Mouse (Mus musculus) large intestine, adult 2 months (tissue): ENCODE data around the gene Higd1c. TPM values are rescaled to one million over a fixed set of nuclear protein-coding genes. Genes with fewer than 3 reads are reported as not detected.
"Not testable (repeated sequence)": the region's sequence is repeated elsewhere in the genome, so short reads cannot be mapped to it uniquely, and the experiment has no call there.

ENCODE experiments used
- DNase-seq: peaks from one replicate; pipeline ENCODE4 v3.0.0-alpha.2; 2012; ENCODE audit warnings: low read depth, low spot score
- WGBS: fragments of 180-500 bp; shearing (Covaris S2); methylation state at CpG from one replicate; pipeline ENCODE4 v1.1.7; 2018; 5-methylcytosine and 5-hydroxymethylcytosine counted together
- polyA plus RNA-seq: library from polyadenylated mRNA; depleted of rRNA; stranded (reverse); fragments of >200 nt; gene quantifications from 2 replicates; pipeline ENCODE4 v1.2.3, GENCODE M21; 2012

The Higd1c gene
- polyA plus RNA-seq, 1 experiment: not detected

DNA sequence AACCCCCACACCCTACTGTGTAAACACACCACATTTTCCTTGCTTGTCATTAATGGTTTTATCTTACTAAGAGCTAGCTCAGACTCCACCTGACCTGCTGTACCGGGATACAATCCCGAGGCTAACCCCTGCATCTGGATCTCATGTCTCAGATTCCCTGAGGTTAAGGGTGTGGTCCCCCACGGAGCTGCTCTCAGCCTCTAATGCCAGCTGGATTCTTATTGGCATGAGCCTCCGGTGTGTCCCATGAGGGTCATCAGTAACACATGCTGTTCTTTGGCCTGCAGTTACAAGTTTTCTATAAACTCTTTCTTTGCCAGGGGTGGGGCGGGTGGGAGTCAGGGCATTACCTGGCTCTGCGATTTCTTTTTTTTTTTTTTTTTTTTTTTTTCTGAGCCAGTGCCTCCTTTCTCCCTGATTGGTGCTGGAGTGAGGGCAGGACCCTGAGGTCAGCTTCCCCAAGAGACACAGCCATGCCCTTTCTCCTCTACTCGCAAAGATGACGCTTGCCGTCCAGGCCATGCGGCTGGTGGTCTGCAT lies 11.6 kb upstream of the Higd1c start, which contains the start of the genes Methig1 and Mettl7a2:
TSS of gene Methig1 (plus strand) at position 439 of the 540 bp plus-strand sequence.
TSS of gene Mettl7a2 (plus strand) at position 490 of the 540 bp plus-strand sequence.
- no peak for DNase-seq
- 49% methylated on average over 10 of the region's 10 CpGs for WGBS

- 94% methylated on average over 22 of the region's 22 CpGs for WGBS
- DNase-seq: not testable (repeated sequence)
Measured at GRCm38 (mm10) chr15:100353399-100353798, 10.9 kb upstream of the Higd1c start.

DNA sequence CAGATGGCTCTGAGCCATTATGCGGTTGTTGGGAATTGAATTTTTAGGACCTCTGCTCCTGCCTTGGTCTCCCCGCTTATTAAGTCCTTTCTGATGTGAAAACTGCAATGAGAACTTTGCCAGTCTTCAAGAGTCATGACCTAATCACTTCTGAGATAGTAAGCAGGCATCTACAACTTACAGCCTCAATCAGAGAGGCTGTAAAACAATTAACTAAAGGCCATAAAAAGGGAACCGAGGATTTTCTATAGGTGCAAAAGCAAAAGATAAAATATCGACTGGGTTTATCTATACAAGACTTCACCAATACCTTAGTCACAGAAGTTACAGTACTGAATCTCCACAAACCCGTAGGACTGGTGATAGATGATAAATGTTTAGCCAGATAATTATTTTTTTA lies 8.5 kb upstream of the Higd1c start:
- WGBS: 27% methylated on average over 5 of the region's 5 CpGs
- DNase-seq: no peak

DNA sequence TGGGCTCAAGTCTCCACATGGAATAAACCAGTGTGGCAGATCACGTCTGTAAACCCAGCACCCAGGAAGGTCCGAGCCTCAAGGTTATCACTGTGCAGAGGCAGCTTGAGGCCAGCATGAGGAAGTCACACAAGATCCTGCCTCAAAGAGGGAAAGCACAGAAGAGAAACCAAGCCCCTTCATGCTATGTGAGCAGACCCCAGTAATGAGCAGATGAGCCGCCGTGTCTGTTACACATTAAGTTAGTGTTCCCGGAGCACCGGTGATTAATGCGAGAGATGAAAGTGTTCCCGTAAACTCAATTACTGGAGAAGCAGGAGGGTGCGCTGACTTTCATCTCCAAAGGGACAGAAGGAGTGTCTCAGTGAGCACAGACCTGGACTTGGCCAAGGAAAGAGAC lies 1.6 kb downstream of the Higd1c start:
- not testable (repeated sequence) for DNase-seq
- WGBS: 60% methylated on average over 9 of the region's 9 CpGs

DNA sequence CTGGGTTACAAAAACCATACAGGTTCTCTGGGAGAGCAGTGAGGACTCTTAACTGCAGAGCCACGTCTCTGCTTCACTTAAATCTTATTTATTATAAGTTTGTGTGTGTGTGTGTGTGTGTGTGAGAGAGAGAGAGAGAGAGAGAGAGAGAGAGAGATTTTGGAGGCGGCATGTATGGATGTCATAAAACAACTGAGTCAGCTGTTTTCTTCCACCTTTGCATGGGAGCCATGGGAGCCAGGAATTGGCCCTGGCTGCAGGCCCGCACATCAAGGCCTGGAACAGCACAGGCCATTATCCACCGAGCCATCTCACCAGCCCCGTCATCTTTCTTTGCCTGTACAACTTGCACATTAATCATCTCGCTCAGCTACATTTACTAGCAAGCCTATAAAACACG lies 2.8 kb downstream of the Higd1c start:
- WGBS: 42% methylated on average over 7 of the region's 7 CpGs
- no peak for DNase-seq

DNA sequence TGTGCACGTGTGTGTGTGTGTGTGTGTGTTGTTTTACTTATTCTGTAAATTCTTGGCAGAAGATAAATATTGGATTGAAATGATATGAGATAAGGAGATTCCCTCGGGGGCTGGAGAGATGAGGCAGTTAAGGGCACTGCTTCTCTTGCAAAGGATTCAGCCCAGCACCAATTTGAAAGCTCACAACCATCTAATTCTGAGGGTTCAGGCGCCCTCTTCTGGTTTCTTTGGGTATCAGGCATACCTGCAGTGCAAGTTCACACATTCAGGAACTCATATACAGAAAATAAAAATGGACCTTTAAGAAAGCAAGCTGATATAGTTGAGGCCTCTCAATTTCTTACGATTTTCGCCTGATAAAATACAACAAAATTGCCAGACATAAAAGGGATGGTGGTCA lies 10.7 kb downstream of the Higd1c start:
- no peak for DNase-seq
- WGBS: 44% methylated on average over 5 of the region's 5 CpGs

- not testable (repeated sequence) for DNase-seq
- 33% methylated on average over 4 of the region's 9 CpGs for WGBS
Measured at GRCm38 (mm10) chr15:100377847-100378505, 13.6 kb downstream of the Higd1c start.

DNA sequence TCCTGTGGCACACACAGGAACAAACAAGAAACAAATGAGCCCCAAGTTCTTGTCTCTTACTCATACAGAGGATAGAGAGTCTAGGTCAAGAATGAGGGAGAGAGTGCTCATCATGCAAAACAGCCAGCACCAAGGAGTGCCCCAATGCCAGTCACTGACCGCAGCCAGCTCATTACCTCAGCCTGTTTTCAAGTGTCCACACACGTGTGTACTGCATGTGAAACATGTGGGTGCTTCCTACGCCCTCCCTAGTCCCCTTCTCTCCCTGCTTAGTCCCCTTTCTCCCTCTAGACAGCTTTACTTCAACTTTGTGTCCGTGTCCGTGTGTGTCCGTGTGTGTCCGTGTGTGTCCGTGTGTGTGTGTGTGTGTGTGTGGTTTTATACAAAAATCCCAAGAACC lies 15.3 kb downstream of the Higd1c start:
- DNase-seq: no peak
- WGBS: 32% methylated on average over 8 of the region's 8 CpGs

DNA sequence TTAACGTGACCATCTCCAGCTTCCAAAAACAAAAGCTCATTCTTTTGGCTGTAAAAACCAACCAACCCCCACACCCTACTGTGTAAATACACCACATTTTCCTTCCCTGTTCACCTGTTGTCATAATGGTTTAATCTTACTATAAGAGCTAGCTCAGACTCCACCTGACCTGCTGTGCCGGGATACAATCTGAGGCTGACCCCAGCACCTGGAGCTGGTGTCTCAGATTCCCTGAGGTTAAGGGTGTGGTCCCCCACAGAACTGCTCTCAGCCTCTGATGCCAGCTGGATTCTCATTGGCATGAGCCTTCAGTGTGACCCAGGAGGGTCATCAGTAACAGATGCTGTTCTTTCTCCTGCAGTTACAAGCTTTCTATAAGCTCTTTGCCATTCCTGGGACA lies 15.8 kb downstream of the Higd1c start:
- WGBS: 19% methylated on average over 2 of the region's 2 CpGs
- no peak for DNase-seq

- no peak for DNase-seq
- 91% methylated on average over 9 of the region's 9 CpGs for WGBS
Measured at GRCm38 (mm10) chr15:100385705-100386104, 21.4 kb downstream of the Higd1c start.

DNA sequence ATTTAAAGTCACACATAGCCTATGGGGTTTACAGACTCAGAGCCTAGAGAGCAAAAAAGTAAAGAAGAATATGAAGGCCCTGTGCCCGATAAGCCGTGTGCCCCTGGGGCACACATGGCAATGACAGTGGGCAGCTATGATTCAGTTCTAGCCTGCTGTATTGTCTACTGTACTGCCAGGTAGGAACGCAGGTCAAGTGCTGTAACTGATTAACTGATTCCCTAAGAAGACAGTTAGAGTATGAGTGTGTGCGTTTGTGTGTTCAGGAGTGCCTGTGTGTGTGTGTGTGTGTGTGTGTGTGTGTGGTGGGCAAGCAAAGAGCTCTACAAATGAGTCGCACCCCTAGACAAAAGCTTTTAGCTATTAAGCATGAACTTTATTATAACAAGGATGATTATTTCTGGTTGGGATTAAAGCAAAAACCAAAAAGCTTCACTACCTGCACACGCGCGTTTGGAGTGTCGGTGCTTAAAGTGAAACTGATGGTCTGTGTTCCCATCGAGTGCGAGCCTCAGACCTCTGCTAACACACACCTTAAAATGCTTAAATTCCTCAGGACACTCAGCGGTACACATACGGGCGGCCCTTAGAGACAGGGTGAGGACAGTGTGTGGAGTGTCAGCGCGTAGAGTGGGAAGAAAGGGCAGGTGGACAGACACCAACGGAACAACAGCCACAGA lies 23.3 kb downstream of the Higd1c start:
- WGBS: 42% methylated on average over 17 of the region's 17 CpGs
- no peak for DNase-seq

- 66% methylated on average over 16 of the region's 16 CpGs for WGBS
- DNase-seq: no peak
Measured at GRCm38 (mm10) chr15:100388224-100388835, 24.0 kb downstream of the Higd1c start.

DNA sequence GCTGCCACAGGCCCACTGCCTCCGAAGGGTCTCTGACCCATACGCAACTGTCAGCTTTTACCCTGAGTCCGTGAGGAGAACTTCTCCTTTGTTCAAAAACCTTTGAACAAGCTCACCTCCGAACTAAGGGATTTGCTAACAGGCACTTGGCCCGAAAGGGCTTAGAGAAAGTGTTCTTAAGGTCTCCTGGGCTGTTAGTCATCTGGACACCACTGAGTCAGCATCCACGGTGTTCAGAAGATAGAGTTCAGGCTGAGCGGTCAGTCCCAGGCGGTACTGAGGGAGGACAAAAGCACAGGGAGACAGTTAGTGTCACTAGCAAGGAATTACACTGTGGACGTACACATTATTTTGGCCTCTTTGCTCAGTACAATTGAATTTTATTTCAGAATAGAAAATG lies 24.5 kb downstream of the Higd1c start:
- no peak for DNase-seq
- WGBS: 85% methylated on average over 9 of the region's 9 CpGs

DNA sequence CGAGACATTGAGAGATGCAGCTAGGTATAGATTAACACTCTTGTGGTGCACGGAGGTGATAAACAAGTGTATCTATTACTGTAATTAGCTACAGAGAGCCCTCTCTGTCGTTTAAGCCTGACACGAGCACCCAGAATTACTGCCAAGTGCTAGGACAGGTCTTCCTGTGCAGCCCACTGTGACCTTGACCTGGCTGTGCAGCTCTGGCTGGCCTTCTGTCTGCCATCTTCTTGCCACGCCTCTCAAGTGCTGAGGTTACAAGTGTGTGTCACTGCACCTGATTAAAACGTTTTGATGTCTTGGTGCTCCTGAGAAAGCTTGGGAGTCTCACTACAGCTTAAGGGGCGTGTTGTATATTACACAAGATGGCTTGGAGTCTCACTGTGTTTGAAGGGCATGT lies 26.7 kb downstream of the Higd1c start:
- WGBS: 68% methylated on average over 7 of the region's 7 CpGs
- no peak for DNase-seq

DNA sequence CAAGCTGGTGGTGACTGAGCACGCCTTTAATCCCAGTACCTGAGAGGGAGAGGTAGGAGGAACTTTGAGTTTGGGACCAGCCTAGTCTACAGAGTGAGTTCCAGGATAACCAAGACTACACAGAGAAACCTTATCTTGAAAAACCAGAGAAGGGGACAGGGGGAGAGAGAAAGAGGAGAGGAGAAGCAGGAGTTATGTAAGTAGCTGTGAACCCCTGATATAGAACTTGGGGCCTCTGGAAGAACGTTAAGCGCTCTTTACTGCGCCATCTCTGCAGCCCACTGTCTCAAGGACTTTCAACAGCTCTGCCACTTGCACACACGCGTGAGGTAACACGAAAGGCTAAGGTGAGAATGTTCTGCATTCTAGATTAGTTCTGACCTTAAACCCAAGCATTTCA lies 27.3 kb downstream of the Higd1c start:
- 89% methylated on average over 7 of the region's 7 CpGs for WGBS
- DNase-seq: no peak

DNA sequence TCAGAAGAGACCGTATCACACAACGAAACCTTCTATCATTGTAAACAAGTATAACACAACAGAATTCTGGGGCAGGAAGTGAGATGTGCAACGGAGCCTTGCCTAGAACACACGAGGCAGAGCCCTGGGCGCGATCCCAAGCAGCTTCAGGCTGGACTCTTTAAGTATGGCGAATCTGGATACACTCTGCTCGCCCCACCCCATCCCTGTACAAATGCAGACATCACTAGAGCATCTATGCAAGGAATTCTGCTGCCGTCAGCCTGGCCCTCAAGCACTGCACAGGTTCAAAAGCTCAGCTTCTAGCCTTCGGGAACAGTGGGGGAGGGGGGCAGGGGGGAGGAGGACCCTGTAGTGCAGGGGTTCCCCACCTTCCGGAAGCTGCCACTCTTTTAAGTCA lies 28.7 kb downstream of the Higd1c start:
- DNase-seq: no peak
- 81% methylated on average over 11 of the region's 11 CpGs for WGBS

DNA sequence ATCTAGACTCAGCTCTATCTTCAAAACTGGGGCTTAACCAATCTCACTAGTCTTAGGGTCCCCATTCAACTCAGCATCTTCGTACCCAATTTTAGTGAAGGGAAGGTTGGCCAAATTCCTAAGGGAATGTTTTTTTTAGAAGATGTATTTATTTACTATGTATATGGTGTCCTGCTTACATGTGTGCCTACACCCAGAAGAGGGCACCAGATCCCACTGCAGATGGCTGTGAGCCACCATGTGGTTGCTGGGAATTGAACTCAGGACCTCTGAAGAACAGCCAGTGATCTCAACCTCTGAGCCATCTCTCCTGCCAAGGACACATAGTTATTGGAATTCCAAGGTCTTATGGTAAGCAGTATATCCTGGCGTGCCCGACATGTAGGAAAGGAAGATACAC lies 31.2 kb downstream of the Higd1c start:
- 95% methylated on average over 3 of the region's 3 CpGs for WGBS
- no peak for DNase-seq

- WGBS: 72% methylated on average over 16 of the region's 16 CpGs
- DNase-seq: no peak
Measured at GRCm38 (mm10) chr15:100400592-100401250, 36.4 kb downstream of the Higd1c start.

GRCm38 (mm10) chr15:100401811-100402210 lies 37.5 kb downstream of the Higd1c start:
- no peak for DNase-seq
- 94% methylated on average over 4 of the region's 4 CpGs for WGBS

GRCm38 (mm10) chr15:100402347-100402746 lies 38.0 kb downstream of the Higd1c start:
- WGBS: 80% methylated on average over 14 of the region's 14 CpGs
- DNase-seq: no peak
